Mouse (Mus musculus): Measurements from ENCODE around the gene Ndnf. TPM values are rescaled to one million over a fixed set of nuclear protein-coding genes. Genes with fewer than 3 reads are reported as not detected.
A peak's percentile ranks its signal among the peaks of the same experiment; 100 is the strongest.

Ndnf gene
- polyA plus RNA-seq, 1 experiment, result 0.12 TPM

DNA sequence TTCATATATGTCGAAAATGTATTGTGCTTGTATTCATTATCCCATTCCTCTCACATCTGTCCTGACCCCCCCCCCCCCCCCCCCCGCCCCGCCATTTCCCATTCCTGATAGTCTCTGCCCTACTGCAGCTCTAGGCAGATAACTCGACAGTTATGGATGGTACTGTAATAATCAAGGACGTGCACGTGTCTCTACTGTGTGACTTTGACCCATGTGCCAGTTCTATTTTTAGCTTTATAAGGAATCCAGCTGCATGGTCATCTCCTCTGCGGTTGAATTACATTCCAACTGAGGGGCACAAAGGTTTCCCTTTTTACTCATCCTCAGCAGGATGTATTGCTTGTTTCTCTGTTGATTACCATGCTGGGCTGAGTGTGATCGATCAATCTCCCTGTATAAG is 68.1 kb downstream of the Ndnf start:
- H3K4me3 ChIP-seq (ENCODE audit: insufficient read depth, low read length), result no peak overlapping the region
- H3K4me1 ChIP-seq (ENCODE audit: control insufficient read depth, insufficient read depth, low read length), result peaks cover 3% of the 10 kb centered on the region; the same call in 1 of the 2 replicates
- TF ChIP-seq POLR2A (IDR thresholded peaks at IDR 0.05; ENCODE audit: borderline replicate concordance, low read depth, low read length) (no peak), CTCF (IDR thresholded peaks at IDR 0.05; ENCODE audit: low read depth, low read length) (no peak)
- peak overlapping the region; percentile 31; the same call in 1 of the 2 replicates for H3K27ac ChIP-seq (ENCODE audit: insufficient read depth, low read depth, low read length)

DNA sequence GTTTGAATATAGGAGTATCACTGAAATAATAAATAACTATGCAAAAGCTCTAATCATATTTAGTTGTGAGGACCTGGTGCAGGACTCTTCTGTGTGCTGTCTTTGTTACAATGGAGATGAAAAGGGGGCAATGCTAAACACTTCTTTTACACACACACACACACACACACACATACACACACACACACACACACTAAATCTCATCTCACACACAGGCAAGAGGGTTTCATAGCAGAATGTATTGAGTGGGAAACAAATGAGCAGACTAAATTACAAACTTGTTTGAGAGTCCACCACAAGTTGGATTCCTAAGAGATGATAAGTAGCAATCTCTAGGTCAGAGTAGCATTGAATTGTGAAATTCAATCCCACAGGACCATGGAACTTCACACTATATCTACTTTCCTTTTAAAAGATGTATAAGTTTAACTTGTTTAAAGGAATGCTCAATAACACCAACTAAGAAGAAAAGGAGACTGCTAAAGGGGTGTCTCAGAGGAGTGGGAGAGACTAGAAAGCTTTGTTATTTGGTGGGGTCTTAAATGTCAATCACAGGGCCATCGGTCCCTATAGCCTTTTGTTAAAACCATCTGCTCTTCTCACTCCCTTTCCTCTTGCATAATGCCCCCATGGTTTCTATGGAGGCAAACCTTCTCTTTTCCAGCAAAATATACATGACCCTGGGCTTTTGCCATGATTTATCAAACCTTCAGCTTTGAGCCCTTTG is 71.9 kb downstream of the Ndnf start:
- H3K27ac ChIP-seq (ENCODE audit: insufficient read depth, low read depth, low read length), result no peak overlapping the region
- TF ChIP-seq POLR2A (IDR thresholded peaks at IDR 0.05; ENCODE audit: borderline replicate concordance, low read depth, low read length) (no peak), CTCF (IDR thresholded peaks at IDR 0.05; ENCODE audit: low read depth, low read length) (no peak)
- peaks cover 3% of the 10 kb centered on the region; the same call in 1 of the 2 replicates for H3K4me1 ChIP-seq (ENCODE audit: control insufficient read depth, insufficient read depth, low read length)
- H3K4me3 ChIP-seq (ENCODE audit: insufficient read depth, low read length), result no peak overlapping the region

DNA sequence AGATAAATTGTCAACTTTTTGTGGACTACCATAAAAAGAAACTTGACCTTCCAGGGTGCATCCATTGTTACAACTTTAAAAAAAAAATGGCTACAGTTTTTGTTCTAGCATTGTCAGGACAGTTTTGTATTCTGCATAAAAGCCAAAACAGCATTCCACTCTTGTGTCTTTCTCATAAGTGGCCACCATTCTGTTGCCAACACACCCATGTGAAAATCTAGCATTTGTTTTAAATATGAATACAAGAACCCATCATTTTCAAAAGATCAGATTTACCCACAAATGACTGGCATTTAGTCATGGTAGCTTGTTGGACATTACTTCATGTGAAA is 72.4 kb downstream of the Ndnf start:
- H3K27ac ChIP-seq (ENCODE audit: insufficient read depth, low read depth, low read length), result no peak overlapping the region
- H3K4me1 ChIP-seq (ENCODE audit: control insufficient read depth, insufficient read depth, low read length), result peaks cover 3% of the 10 kb centered on the region; the same call in 1 of the 2 replicates
- no peak for TF ChIP-seq CTCF (IDR thresholded peaks at IDR 0.05; ENCODE audit: low read depth, low read length)
- TF ChIP-seq POLR2A (IDR thresholded peaks at IDR 0.05; ENCODE audit: borderline replicate concordance, low read depth, low read length), result no peak
- H3K4me3 ChIP-seq (ENCODE audit: insufficient read depth, low read length), result no peak overlapping the region

DNA sequence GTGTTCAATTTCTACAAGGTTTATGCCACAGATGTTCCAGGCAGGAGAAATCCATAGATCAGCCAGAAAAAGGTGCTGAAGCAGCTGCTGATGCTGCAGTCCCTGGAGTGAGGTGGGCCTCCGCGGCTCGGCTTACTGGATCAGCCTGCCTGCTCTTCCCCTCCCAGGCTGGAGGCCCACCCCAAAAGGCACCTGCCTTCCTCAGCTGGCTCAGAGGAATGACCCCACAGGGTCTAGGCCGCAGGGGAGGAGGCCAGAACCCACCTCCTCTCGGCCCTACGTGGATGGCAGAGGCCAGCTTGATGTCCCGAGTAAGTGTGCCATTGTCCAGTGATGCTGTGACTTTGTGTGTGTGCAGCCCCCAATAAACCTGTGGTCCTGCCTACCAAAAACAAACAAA is 86.8 kb downstream of the Ndnf start:
- TF ChIP-seq POLR2A (IDR thresholded peaks at IDR 0.05; ENCODE audit: borderline replicate concordance, low read depth, low read length), result no peak
- no peak for TF ChIP-seq CTCF (IDR thresholded peaks at IDR 0.05; ENCODE audit: low read depth, low read length)
- H3K27ac ChIP-seq (ENCODE audit: insufficient read depth, low read depth, low read length), result no peak overlapping the region
- peaks cover 5% of the 10 kb centered on the region for H3K4me1 ChIP-seq (ENCODE audit: control insufficient read depth, insufficient read depth, low read length)
- H3K4me3 ChIP-seq (ENCODE audit: insufficient read depth, low read length), result no peak overlapping the region

DNA sequence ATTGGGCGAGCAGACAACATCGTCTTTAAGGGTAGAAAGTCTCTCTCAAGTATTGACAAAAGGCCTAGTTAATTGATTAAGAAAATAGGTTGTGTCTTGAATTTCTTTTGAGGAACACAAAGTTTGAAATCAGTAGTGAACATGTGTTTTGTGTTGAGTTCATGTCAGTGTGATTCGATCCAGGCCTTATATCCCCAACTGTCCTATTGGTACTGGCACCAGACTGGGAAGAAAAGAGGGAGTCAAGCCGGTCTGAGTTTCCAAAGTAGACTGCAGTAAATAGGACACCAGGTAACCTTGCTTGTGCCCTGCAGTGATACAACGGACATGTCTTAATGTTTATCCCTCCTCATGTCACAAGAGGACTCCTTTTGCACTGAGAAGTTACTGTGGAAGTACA is 87.8 kb downstream of the Ndnf start:
- TF ChIP-seq CTCF (IDR thresholded peaks at IDR 0.05; ENCODE audit: low read depth, low read length) (no peak), POLR2A (IDR thresholded peaks at IDR 0.05; ENCODE audit: borderline replicate concordance, low read depth, low read length) (no peak)
- peaks cover 5% of the 10 kb centered on the region for H3K4me1 ChIP-seq (ENCODE audit: control insufficient read depth, insufficient read depth, low read length)

DNA sequence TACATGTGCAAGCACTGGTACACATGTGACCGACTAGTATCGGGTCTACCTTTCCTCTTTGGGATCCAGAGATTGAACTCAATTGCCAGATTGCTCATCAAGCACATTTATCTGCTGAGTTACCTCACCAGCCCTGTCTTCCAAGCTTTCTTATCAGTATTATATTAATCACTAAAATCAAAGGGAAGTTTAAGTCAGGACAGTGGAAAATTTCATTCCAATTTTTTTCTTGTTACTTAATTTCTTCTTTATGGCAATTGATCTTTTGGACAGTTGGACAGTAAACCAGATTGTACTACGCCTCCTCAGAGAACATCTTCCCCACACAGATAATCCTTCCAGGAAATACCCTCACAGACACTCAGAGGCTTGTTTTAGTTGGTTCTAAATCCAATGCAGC is 88.7 kb downstream of the Ndnf start:
- H3K27ac ChIP-seq (ENCODE audit: insufficient read depth, low read depth, low read length), result no peak overlapping the region
- TF ChIP-seq POLR2A (IDR thresholded peaks at IDR 0.05; ENCODE audit: borderline replicate concordance, low read depth, low read length) (no peak), CTCF (IDR thresholded peaks at IDR 0.05; ENCODE audit: low read depth, low read length) (no peak)
- no peak overlapping the region for H3K4me3 ChIP-seq (ENCODE audit: insufficient read depth, low read length)
- peaks cover 3% of the 10 kb centered on the region for H3K4me1 ChIP-seq (ENCODE audit: control insufficient read depth, insufficient read depth, low read length)

More for the DNA sequence above, 87.8 kb downstream of the Ndnf start:
- Histone ChIP-seq H3K27ac (ENCODE audit: insufficient read depth, low read depth, low read length) (no peak overlapping the region), H3K4me3 (ENCODE audit: insufficient read depth, low read length) (no peak overlapping the region)

Other genes starting within 250 kb of the Ndnf start
- gene Tnip3, start 146.3 kb upstream of the Ndnf start, polyA plus RNA-seq (2012; ENCODE audit: insufficient read depth, insufficient read length, missing spikeins), result 163 and 165 TPM in 2 replicates
- not detected in 2 replicates for gene Prdm5, start 107.4 kb downstream of the Ndnf start, polyA plus RNA-seq (2012; ENCODE audit: insufficient read depth, insufficient read length, missing spikeins)

Data from bone marrow macrophage, adult 2 months (primary cell).